Mouse (Mus musculus) liver, embryonic 15.5 days (tissue): ENCODE results near the gene Tex14. TPM values are rescaled to one million over a fixed set of nuclear protein-coding genes. Genes with fewer than 3 reads are reported as not detected.

ENCODE experiments used
- ATAC-seq: fragments of 200-750 bp; cut with Nextera tagmentation; 2 replicates; pipeline ENCODE4 v1.8.0; 2017; ENCODE audit warnings: moderate number of reproducible peaks, mild to moderate bottlenecking, moderate library complexity; ENCODE audit not compliant: insufficient read depth
- H3K27ac ChIP-seq: fragments of 300-500 bp; sonication (generic); replicated peaks from 2 replicates; pipeline ENCODE4 v1.5.1; 2015; ENCODE audit warnings: mild to moderate bottlenecking, inconsistent platforms
- H3K27me3 ChIP-seq: fragments of 300-500 bp; sonication (generic); 2 replicates; pipeline ENCODE4 v1.6.1; 2015; ENCODE audit warnings: mild to moderate bottlenecking, inconsistent platforms
- H3K36me3 ChIP-seq: fragments of 300-500 bp; sonication (generic); replicated peaks from 2 replicates; pipeline ENCODE4 v1.6.1; 2015; ENCODE audit warnings: moderate library complexity, mild to moderate bottlenecking, inconsistent platforms
- H3K4me1 ChIP-seq: fragments of 300-500 bp; sonication (generic); replicated peaks from 2 replicates; pipeline ENCODE4 v1.6.1; 2015; ENCODE audit warnings: inconsistent platforms
- H3K4me2 ChIP-seq: fragments of 300-500 bp; sonication (generic); 2 replicates; pipeline ENCODE4 v1.6.1; 2015; ENCODE audit warnings: moderate library complexity, mild to moderate bottlenecking, inconsistent platforms
- H3K4me3 ChIP-seq: fragments of 300-500 bp; sonication (generic); replicated peaks from 2 replicates; pipeline ENCODE4 v1.5.1; 2015; ENCODE audit warnings: mild to moderate bottlenecking, inconsistent platforms
- H3K9ac ChIP-seq: fragments of 300-500 bp; sonication (generic); 2 replicates; pipeline ENCODE4 v1.6.1; 2015; ENCODE audit warnings: moderate library complexity, mild to moderate bottlenecking, inconsistent platforms
- H3K9me3 ChIP-seq: fragments of 300-500 bp; sonication (generic); replicated peaks from 2 replicates; pipeline ENCODE4 v1.6.1; 2016; ENCODE audit warnings: inconsistent platforms
- WGBS: fragments of 180-500 bp; shearing (Covaris S2); methylation state at CpG from one replicate; pipeline ENCODE4 v1.1.7; 2015; ENCODE audit warnings: mixed read lengths; ENCODE audit not compliant: insufficient replicate concordance; 5-methylcytosine and 5-hydroxymethylcytosine counted together
- polyA plus RNA-seq: library from polyadenylated mRNA; unstranded; fragments of >200 nt; fragmentation: Nextera tagmentation; extraction: Ambion mirVana; gene quantifications from 2 replicates; pipeline ENCODE4 v1.2.1, GENCODE M21; 2015

The Tex14 gene
- polyA plus RNA-seq, 1 experiment from 2014 or later: 0.05 TPM

GRCm38 (mm10) chr11:87599395-87600089, 194.7 kb downstream of the Tex14 start:
- Histone ChIP-seq H3K9me3 (no peaks in the 10 kb centered on the region), H3K36me3 (peaks cover 83% of the 10 kb centered on the region), H3K27me3 (no peaks in the 10 kb centered on the region), H3K4me1 (peaks cover 26% of the 10 kb centered on the region), H3K27ac (no peak overlapping the region), H3K4me2 (no peak overlapping the region), H3K4me3 (no peak overlapping the region), H3K9ac (no peak overlapping the region)
- WGBS: 81% methylated on average over 13 of the region's 13 CpGs
- no peak for ATAC-seq

GRCm38 (mm10) chr11:87600322-87600853, 195.5 kb downstream of the Tex14 start:
- peaks cover 90% of the 10 kb centered on the region for H3K36me3 ChIP-seq

GRCm38 (mm10) chr11:87602234-87602633, 197.4 kb downstream of the Tex14 start:
- H3K4me3 ChIP-seq: no peak overlapping the region
- H3K27ac ChIP-seq: no peak overlapping the region
- no peak overlapping the region for H3K4me2 ChIP-seq
- no peak for ATAC-seq
- WGBS: 88% methylated on average over 9 of the region's 9 CpGs
- H3K9ac ChIP-seq: no peak overlapping the region
- peaks cover 99% of the 10 kb centered on the region for H3K36me3 ChIP-seq
- no peaks in the 10 kb centered on the region for H3K27me3 ChIP-seq
- H3K9me3 ChIP-seq: no peaks in the 10 kb centered on the region
- H3K4me1 ChIP-seq: no peaks in the 10 kb centered on the region

More at GRCm38 (mm10) chr11:87600322-87600853, 195.5 kb downstream of the Tex14 start:
- H3K4me3 ChIP-seq: no peak overlapping the region
- H3K27ac ChIP-seq: no peak overlapping the region
- no peaks in the 10 kb centered on the region for H3K27me3 ChIP-seq
- no peaks in the 10 kb centered on the region for H3K9me3 ChIP-seq
- H3K9ac ChIP-seq: no peak overlapping the region
- ATAC-seq: no peak
- H3K4me2 ChIP-seq: no peak overlapping the region
- WGBS: 87% methylated on average over 10 of the region's 10 CpGs
- peaks cover 17% of the 10 kb centered on the region for H3K4me1 ChIP-seq

GRCm38 (mm10) chr11:87603571-87603970, 198.7 kb downstream of the Tex14 start:
- Histone ChIP-seq H3K27me3 (no peaks in the 10 kb centered on the region), H3K36me3 (peaks cover 99% of the 10 kb centered on the region), H3K4me2 (no peak overlapping the region), H3K4me1 (no peaks in the 10 kb centered on the region), H3K9ac (no peak overlapping the region), H3K4me3 (no peak overlapping the region), H3K9me3 (no peaks in the 10 kb centered on the region), H3K27ac (no peak overlapping the region)
- WGBS: 89% methylated on average over 2 of the region's 2 CpGs
- ATAC-seq: no peak

Other genes with a start within 250 kb of the Tex14 start
- gene Ppm1e, start 46.0 kb upstream of the Tex14 start, polyA plus RNA-seq: 1.7 and 2.0 TPM in 2 replicates
- gene Rad51c, start 111 bp upstream of the Tex14 start, polyA plus RNA-seq: 4.1 and 4.3 TPM in 2 replicates
- not detected in 2 replicates for gene Gm11492, start 161.6 kb downstream of the Tex14 start, polyA plus RNA-seq
- 11.6 and 12.6 TPM in 2 replicates for gene Sept4, start 163.8 kb downstream of the Tex14 start, polyA plus RNA-seq
- gene Mtmr4, start 187.1 kb downstream of the Tex14 start, polyA plus RNA-seq: 9.7 and 11.0 TPM in 2 replicates
- not detected in 2 replicates for gene Hsf5, start 212.1 kb downstream of the Tex14 start, polyA plus RNA-seq